Mouse (Mus musculus) CH12.LX (cell line): ENCODE measurements at regions not wholly inside any gene's neighbourhood (a gene's known extent, or its start where the extent isn't known, plus 50 kb on each side); places are given as distances from the start of the nearest gene placed in this dataset.

Experiments
- DNase-seq: peaks from one replicate; pipeline ENCODE4 v3.0.0-alpha.2; 2013; ENCODE audit errors: extremely low read depth
- H3K27ac ChIP-seq: 2 replicates; pipeline ENCODE4 v1.5.1; 2012; ENCODE audit warnings: low read depth, mild to moderate bottlenecking, control low read depth, moderate library complexity; ENCODE audit not compliant: insufficient read depth
- H3K27me3 ChIP-seq: replicated peaks from 2 replicates; pipeline ENCODE3; 2012; ENCODE audit warnings: inconsistent platforms
- H3K36me3 ChIP-seq, 2 experiments: replicated peaks in 1 of 2; 2 replicates each; pipeline versions ENCODE3 to v1.6.1; 2012; ENCODE audit warnings: inconsistent platforms in 1 of 2, low read length in 1 of 2, mild to moderate bottlenecking in 1 of 2, mixed read lengths in 1 of 2, moderate library complexity in 1 of 2; ENCODE audit not compliant: control insufficient read depth in 1 of 2, insufficient read depth in 1 of 2
- H3K4me1 ChIP-seq, 2 experiments: 2 replicates each; pipeline ENCODE4 v1.6.1; 2012; ENCODE audit warnings: inconsistent platforms in 1 of 2, moderate library complexity in 1 of 2; ENCODE audit not compliant: insufficient read depth in 2 of 2, control insufficient read depth in 1 of 2
- H3K4me2 ChIP-seq: 2 replicates; pipeline ENCODE4 v1.6.1; 2012; ENCODE audit warnings: low read depth, mild to moderate bottlenecking, control low read depth; ENCODE audit not compliant: poor library complexity, insufficient read depth, severe bottlenecking
- H3K4me3 ChIP-seq, 3 experiments: fragments of 150-350 bp in 1 of 3; sonication (generic) in 1 of 3; replicated peaks in 1 of 3; 2 replicates each; pipeline versions ENCODE3 to v1.5.1; 2011 to 2012; ENCODE audit warnings: low read depth in 2 of 3, low read length in 2 of 3, mild to moderate bottlenecking in 2 of 3, moderate library complexity in 2 of 3, control low read depth in 1 of 3, improper control_type of control experiment in 1 of 3, inconsistent platforms in 1 of 3, mixed read lengths in 1 of 3; ENCODE audit not compliant: poor library complexity in 1 of 3
- H3K79me2 ChIP-seq: replicated peaks from 2 replicates; pipeline ENCODE4 v1.6.1; 2012; ENCODE audit warnings: mild to moderate bottlenecking, moderate library complexity; ENCODE audit not compliant: control insufficient read depth, poor library complexity, insufficient read depth, severe bottlenecking; ENCODE audit errors: extremely low read depth
- H3K9ac ChIP-seq: 2 replicates; pipeline ENCODE4 v1.6.1; 2012; ENCODE audit warnings: low read depth, mild to moderate bottlenecking, control low read depth, moderate library complexity; ENCODE audit not compliant: insufficient read depth
- H3K9me3 ChIP-seq: replicated peaks from 2 replicates; pipeline ENCODE3; 2012; ENCODE audit warnings: low read length, inconsistent platforms, mixed read lengths
- BHLHE40 ChIP-seq: IDR thresholded peaks from 2 replicates; pipeline ENCODE4 v1.6.1; 2011; ENCODE audit warnings: mild to moderate bottlenecking, low read depth, low read length, improper control_type of control experiment
- CHD1 ChIP-seq: IDR thresholded peaks from 2 replicates; pipeline ENCODE4 v1.6.1; 2012; ENCODE audit warnings: low read depth, low read length, improper control_type of control experiment, inconsistent platforms
- CHD2 ChIP-seq: IDR thresholded peaks from 2 replicates; pipeline ENCODE4 v1.6.1; 2011; ENCODE audit warnings: low read length, improper control_type of control experiment
- E2F4 ChIP-seq: IDR thresholded peaks from 2 replicates; pipeline ENCODE4 v1.6.1; 2011; ENCODE audit warnings: low read depth, low read length, improper control_type of control experiment; ENCODE audit not compliant: insufficient replicate concordance
- ELF1 ChIP-seq: IDR thresholded peaks from 2 replicates; pipeline ENCODE4 v1.6.1; 2014; ENCODE audit warnings: low read depth, mild to moderate bottlenecking, inconsistent platforms, low read length, improper control_type of control experiment
- ETS1 ChIP-seq: conservative IDR thresholded peaks from 2 replicates; pipeline ENCODE4 v1.6.1; 2012; ENCODE audit warnings: low read depth, mild to moderate bottlenecking, inconsistent platforms, low read length, improper control_type of control experiment, moderate library complexity
- GABPA ChIP-seq: IDR thresholded peaks from 2 replicates; pipeline ENCODE4 v1.6.1; 2012; ENCODE audit warnings: low read depth, low read length, improper control_type of control experiment, inconsistent platforms; ENCODE audit not compliant: insufficient replicate concordance
- HCFC1 ChIP-seq: IDR thresholded peaks from 2 replicates; pipeline ENCODE4 v1.6.1; 2012; ENCODE audit warnings: low read depth, mild to moderate bottlenecking, inconsistent platforms, low read length, improper control_type of control experiment
- IRF4 ChIP-seq: IDR thresholded peaks from 2 replicates; pipeline ENCODE4 v1.6.1; 2014; ENCODE audit warnings: low read depth, mild to moderate bottlenecking, inconsistent platforms, low read length, improper control_type of control experiment
- JUND ChIP-seq: conservative IDR thresholded peaks from 2 replicates; pipeline ENCODE4 v1.6.1; 2011; ENCODE audit warnings: low read depth, low read length, improper control_type of control experiment
- MAFK ChIP-seq: IDR thresholded peaks from 2 replicates; pipeline ENCODE4 v1.6.1; 2011; ENCODE audit warnings: low read length, improper control_type of control experiment; ENCODE audit not compliant: insufficient replicate concordance
- MAX ChIP-seq: IDR thresholded peaks from 2 replicates; pipeline ENCODE4 v1.6.1; 2011; ENCODE audit warnings: low read length, improper control_type of control experiment
- MAZ ChIP-seq: IDR thresholded peaks from 2 replicates; pipeline ENCODE4 v1.6.1; 2012; ENCODE audit warnings: low read depth, mild to moderate bottlenecking, inconsistent platforms, low read length, improper control_type of control experiment, moderate library complexity
- MEF2A ChIP-seq: IDR thresholded peaks from 2 replicates; pipeline ENCODE4 v1.6.1; 2014; ENCODE audit warnings: low read depth, mild to moderate bottlenecking, inconsistent platforms, low read length, improper control_type of control experiment, borderline replicate concordance
- NRF1 ChIP-seq: IDR thresholded peaks from 2 replicates; pipeline ENCODE4 v1.6.1; 2014; ENCODE audit warnings: low read depth, mild to moderate bottlenecking, inconsistent platforms, low read length, improper control_type of control experiment, moderate library complexity
- PAX5 ChIP-seq: IDR thresholded peaks from 2 replicates; pipeline ENCODE4 v1.6.1; 2012; ENCODE audit warnings: low read length, inconsistent platforms, mixed read lengths
- POLR2AphosphoS2 ChIP-seq: IDR thresholded peaks from 2 replicates; pipeline ENCODE4 v1.6.1; 2011; ENCODE audit warnings: low read depth, low read length, improper control_type of control experiment
- UBTF ChIP-seq: IDR thresholded peaks from 2 replicates; pipeline ENCODE4 v1.6.1; 2012; ENCODE audit warnings: low read depth, mild to moderate bottlenecking, inconsistent platforms, low read length, improper control_type of control experiment, moderate library complexity
- USF2 ChIP-seq: conservative IDR thresholded peaks from 2 replicates; pipeline ENCODE4 v1.6.1; 2011; ENCODE audit warnings: low read depth, low read length, improper control_type of control experiment
- ZKSCAN1 ChIP-seq: IDR thresholded peaks from 2 replicates; pipeline ENCODE4 v1.6.1; 2012; ENCODE audit warnings: low read depth, inconsistent platforms, low read length, improper control_type of control experiment, borderline replicate concordance
- ZNF384 ChIP-seq: IDR thresholded peaks from 2 replicates; pipeline ENCODE4 v1.6.1; 2012; ENCODE audit warnings: low read depth, low read length, improper control_type of control experiment, inconsistent platforms
- dilution Hi-C: fragments of 300-500 bp; cut with MboI; formaldehyde crosslinking; loops from 2 replicates; pipeline ENCODE4 v1.14.3; 2020; ENCODE audit warnings: low sequenced_read_pairs; ENCODE audit not compliant: extremely low pct_unique_long_range_greater_than_20kb, extremely low pct_ligation_motif_present
- in situ Hi-C: fragments of 300-500 bp; cut with MboI; formaldehyde crosslinking; loops from 3 replicates; pipeline ENCODE4 v1.14.3; 2019; ENCODE audit warnings: low sequenced_read_pairs, low pct_ligation_motif_present, low pct_unique_long_range_greater_than_20kb, mixed read lengths

GRCm38 (mm10) chr13:90643109-90643508 is 262.0 kb downstream of the Atp6ap1l start:
- Histone ChIP-seq H3K4me3 (no peak overlapping the region), H3K4me1 (peaks cover 0 to 10% of the 10 kb centered on the region in 2 experiments; a peak in 2 of 4 replicates), H3K27me3 (no peaks in the 10 kb centered on the region), H3K27ac (no peak overlapping the region), H3K9ac (no peak overlapping the region), H3K4me2 (no peak overlapping the region), H3K36me3 (no peaks in the 10 kb centered on the region), H3K79me2 (no peaks in the 10 kb centered on the region), H3K9me3 (no peaks in the 10 kb centered on the region)
- DNase-seq, result no peak
- dilution Hi-C loops, result no loop called here
- TF ChIP-seq E2F4 (no peak), CHD2 (no peak), HCFC1 (no peak), ETS1 (no peak), BHLHE40 (no peak), CHD1 (no peak), UBTF (no peak), ELF1 (no peak), ZKSCAN1 (no peak), POLR2AphosphoS2 (no peak), MAX (no peak), MAZ (no peak), IRF4 (no peak), GABPA (no peak)
- in situ Hi-C loops, result no loop called here

GRCm38 (mm10) chr13:90642206-90642823 is 262.8 kb downstream of the Atp6ap1l start:
- Histone ChIP-seq H3K4me2 (no peak overlapping the region), H3K4me1 (peaks cover 0 to 10% of the 10 kb centered on the region in 2 experiments; a peak in 2 of 4 replicates), H3K9ac (no peak overlapping the region), H3K27ac (no peak overlapping the region), H3K79me2 (no peaks in the 10 kb centered on the region), H3K27me3 (no peaks in the 10 kb centered on the region), H3K4me3 (no peak overlapping the region), H3K36me3 (no peaks in the 10 kb centered on the region), H3K9me3 (no peaks in the 10 kb centered on the region)
- TF ChIP-seq UBTF (no peak), GABPA (no peak), MAFK (no peak), JUND (no peak), MEF2A (no peak), USF2 (no peak), MAZ (no peak), NRF1 (no peak), ZNF384 (no peak), PAX5 (no peak)
- in situ Hi-C loops, result no loop called here
- no peak for DNase-seq
- dilution Hi-C loops, result no loop called here
